Mouse (Mus musculus) intestine, embryonic 14.5 days (tissue): Measurements from ENCODE around the gene Sarm1. TPM values are rescaled to one million over a fixed set of nuclear protein-coding genes. Genes with fewer than 3 reads are reported as not detected.

Source experiments
- ATAC-seq: fragments of 200-750 bp; cut with Nextera tagmentation; replicated peaks from 2 replicates; pipeline ENCODE4 v1.8.0; 2017; ENCODE audit warnings: low read depth, moderate number of reproducible peaks, moderate TSS enrichment, moderate library complexity; ENCODE audit not compliant: low FRiP score, low TSS enrichment
- DNase-seq: peaks from one replicate; pipeline ENCODE4 v3.0.0-alpha.2; 2018; ENCODE audit warnings: low spot score
- H3K27ac ChIP-seq: fragments of 300-500 bp; sonication (generic); 2 replicates; pipeline ENCODE4 v1.5.1; 2014; ENCODE audit warnings: low read depth, mild to moderate bottlenecking, control low read depth
- H3K27me3 ChIP-seq: fragments of 300-500 bp; sonication (generic); replicated peaks from 2 replicates; pipeline ENCODE4 v1.6.1; 2014; ENCODE audit warnings: low read length, control low read depth; ENCODE audit not compliant: control insufficient read depth, insufficient read depth
- H3K36me3 ChIP-seq: fragments of 300-500 bp; sonication (generic); 2 replicates; pipeline ENCODE4 v1.6.1; 2014; ENCODE audit warnings: low read length, control low read depth; ENCODE audit not compliant: control insufficient read depth, insufficient read depth
- H3K4me1 ChIP-seq: fragments of 300-500 bp; sonication (generic); replicated peaks from 2 replicates; pipeline ENCODE4 v1.6.1; 2014; ENCODE audit warnings: low read length, control low read depth, mixed read lengths; ENCODE audit not compliant: control insufficient read depth, insufficient read depth
- H3K4me2 ChIP-seq: fragments of 300-500 bp; sonication (generic); 2 replicates; pipeline ENCODE4 v1.6.1; 2014; ENCODE audit warnings: low read length
- H3K4me3 ChIP-seq: fragments of 300-500 bp; sonication (generic); 2 replicates; pipeline ENCODE4 v1.5.1; 2014; ENCODE audit warnings: low read depth, low read length, control low read depth, mixed read lengths
- H3K9ac ChIP-seq: fragments of 300-500 bp; sonication (generic); 2 replicates; pipeline ENCODE4 v1.6.1; 2014; ENCODE audit warnings: mild to moderate bottlenecking, low read length
- H3K9me3 ChIP-seq: fragments of 300-500 bp; sonication (generic); 2 replicates; pipeline ENCODE4 v1.6.1; 2016; ENCODE audit warnings: low read length, control low read depth; ENCODE audit not compliant: control insufficient read depth
- WGBS: fragments of 180-500 bp; shearing (Covaris S2); extraction: QIAGEN DNeasy Blood & Tissue Kit; methylation state at CpG from one replicate; pipeline ENCODE4 v1.1.7; 2014; 5-methylcytosine and 5-hydroxymethylcytosine counted together
- polyA plus RNA-seq: library from polyadenylated mRNA; unstranded; fragments of >200 nt; fragmentation: Nextera tagmentation; extraction: Ambion mirVana; gene quantifications from 2 replicates; pipeline ENCODE4 v1.2.1, GENCODE M21; 2014

The Sarm1 gene
- polyA plus RNA-seq, 1 experiment from 2014 or later, result 4.2 TPM

DNA sequence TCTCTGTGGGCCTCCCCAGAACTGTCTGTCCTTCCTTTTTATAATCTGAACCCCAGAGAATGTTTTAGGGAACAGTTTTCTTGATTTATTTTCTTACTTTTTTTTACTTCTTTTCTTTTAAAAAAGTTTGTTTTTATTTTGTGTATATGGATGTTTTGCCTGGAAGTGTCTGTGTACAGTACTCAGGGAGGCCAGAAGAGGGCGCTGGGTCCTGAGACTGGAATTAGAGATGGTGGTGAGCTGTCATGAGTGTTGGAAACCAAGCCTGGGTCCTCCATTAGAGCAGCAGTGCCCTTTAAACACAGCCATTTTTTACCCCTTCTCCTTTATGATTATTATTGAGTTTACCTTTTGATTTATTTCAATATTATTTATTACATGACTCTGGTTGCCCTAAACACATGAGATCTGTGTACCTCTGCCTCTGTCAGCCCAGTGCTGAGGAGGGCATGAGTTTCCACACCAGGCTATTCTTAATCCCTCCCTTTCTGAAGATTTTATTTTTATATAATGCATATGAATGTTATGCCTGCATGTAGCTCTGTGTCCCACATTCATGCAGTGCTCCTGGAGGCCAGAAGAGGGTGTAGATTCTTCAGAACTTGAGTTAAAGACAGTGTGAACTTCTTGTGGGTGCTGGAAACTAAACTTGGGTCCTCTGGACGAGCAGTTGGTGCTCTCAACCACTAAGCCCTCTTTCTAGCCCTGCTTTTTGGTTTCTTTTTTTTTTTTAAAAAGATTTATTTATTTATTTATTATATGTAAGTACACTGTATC lies 18.2 kb upstream of the Sarm1 start:
- H3K27me3 ChIP-seq, result no peaks in the 10 kb centered on the region
- DNase-seq (peak; percentile 50), ATAC-seq (no peak)
- no peak overlapping the region for H3K9ac ChIP-seq
- H3K4me1 ChIP-seq, result peaks cover 12% of the 10 kb centered on the region
- H3K4me3 ChIP-seq, result no peak overlapping the region
- 70% methylated on average over 2 of the region's 2 CpGs for WGBS
- no peaks in the 10 kb centered on the region for H3K9me3 ChIP-seq
- H3K4me2 ChIP-seq, result no peak overlapping the region
- no peak overlapping the region for H3K27ac ChIP-seq
- H3K36me3 ChIP-seq, result peaks cover 65% of the 10 kb centered on the region

DNA sequence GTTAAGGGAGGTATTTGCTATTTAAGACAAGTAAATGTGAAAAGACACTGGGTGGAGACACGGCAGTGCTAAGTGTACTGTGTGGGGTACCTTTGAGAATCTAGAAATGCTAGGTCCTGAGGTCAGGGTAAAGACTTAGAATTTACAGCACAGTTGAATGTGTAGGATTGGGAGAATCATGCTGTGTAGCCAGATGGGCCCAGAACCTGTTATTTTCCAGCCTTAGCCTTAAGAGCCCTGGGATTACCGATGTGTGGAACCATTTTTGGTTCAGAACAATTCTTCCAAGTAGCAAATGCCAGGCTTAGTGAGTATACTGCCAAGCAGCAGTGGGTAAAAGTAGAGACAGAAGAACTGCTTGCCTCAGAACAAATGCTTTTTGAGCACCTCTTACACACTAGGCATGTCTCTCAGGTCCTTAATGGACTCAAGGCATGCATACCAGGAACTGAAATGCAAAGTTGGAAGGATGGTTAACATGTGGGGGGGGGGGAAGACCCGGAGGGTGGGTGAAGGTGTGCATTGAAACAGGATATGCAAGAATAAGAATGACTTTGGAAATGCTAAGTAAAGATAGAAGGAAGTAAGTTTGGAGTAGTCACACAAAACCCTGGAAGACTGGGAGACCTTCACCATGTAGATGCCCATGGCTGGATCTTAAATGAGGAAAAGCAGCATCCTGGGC lies 15.7 kb upstream of the Sarm1 start:
- ATAC-seq (no peak), DNase-seq (no peak)
- Histone ChIP-seq H3K27me3 (no peaks in the 10 kb centered on the region), H3K9ac (peak overlapping the region; percentile 89), H3K27ac (no peak overlapping the region), H3K36me3 (peaks cover 53% of the 10 kb centered on the region), H3K4me1 (peaks cover 12% of the 10 kb centered on the region), H3K4me2 (peak overlapping the region; percentile 89), H3K4me3 (peak overlapping the region; percentile 91), H3K9me3 (no peaks in the 10 kb centered on the region)
- 77% methylated on average over 3 of the region's 3 CpGs for WGBS

- H3K9me3 ChIP-seq, result no peaks in the 10 kb centered on the region
- ATAC-seq (peak; percentile 98), DNase-seq (peak; percentile 88)
- peak within 1 kb of the TSS; percentile 89 for H3K4me2 ChIP-seq
- peak within 1 kb of the TSS; percentile 89 for H3K9ac ChIP-seq
- H3K27ac ChIP-seq, result peak within 1 kb of the TSS; percentile 63
- under 1% methylated on average over 61 of the region's 67 CpGs for whole genome bisulfite sequencing
- H3K4me3 ChIP-seq, result peak within 1 kb of the TSS; percentile 91
- no peaks in the 10 kb centered on the region for H3K27me3 ChIP-seq
- H3K36me3 ChIP-seq, result peaks cover 53% of the 10 kb centered on the region
- H3K4me1 ChIP-seq, result peaks cover 12% of the 10 kb centered on the region
Measured at GRCm38 (mm10) chr11:78512025-78512957, 14.7 kb upstream of the Sarm1 start, which contains the start of the genes Tmem199 and Poldip2. Gene Tmem199, minus strand, starts transcription at chr11:78512172. Gene Poldip2, plus strand, starts transcription at chr11:78512193.

DNA sequence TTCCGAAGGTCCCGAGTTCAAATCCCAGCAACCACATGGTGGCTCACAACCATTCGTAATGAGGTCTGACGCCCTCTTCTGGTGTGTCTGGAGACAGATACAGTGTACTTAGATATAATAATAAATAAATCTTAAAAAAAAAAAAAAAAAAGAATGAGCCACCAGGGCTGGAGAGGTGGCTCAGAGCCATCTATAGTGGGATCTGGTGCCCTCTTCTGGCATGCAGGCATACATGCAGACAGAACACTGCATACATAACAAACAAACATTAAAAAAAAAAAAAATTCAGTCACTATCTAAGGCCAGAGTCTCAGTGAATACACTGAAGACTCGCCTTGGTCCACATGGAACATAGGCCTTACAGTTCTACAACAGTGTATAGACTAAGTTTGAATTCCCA lies 11.6 kb upstream of the Sarm1 start:
- H3K4me2 ChIP-seq, result no peak overlapping the region
- H3K4me3 ChIP-seq, result no peak overlapping the region
- peaks cover 41% of the 10 kb centered on the region for H3K36me3 ChIP-seq
- ATAC-seq (no peak), DNase-seq (no peak)
- no peak overlapping the region for H3K9ac ChIP-seq
- H3K4me1 ChIP-seq, result peaks cover 12% of the 10 kb centered on the region
- no peaks in the 10 kb centered on the region for H3K27me3 ChIP-seq
- H3K27ac ChIP-seq, result no peak overlapping the region
- WGBS, result 86% methylated on average over 5 of the region's 5 CpGs
- H3K9me3 ChIP-seq, result no peaks in the 10 kb centered on the region

DNA sequence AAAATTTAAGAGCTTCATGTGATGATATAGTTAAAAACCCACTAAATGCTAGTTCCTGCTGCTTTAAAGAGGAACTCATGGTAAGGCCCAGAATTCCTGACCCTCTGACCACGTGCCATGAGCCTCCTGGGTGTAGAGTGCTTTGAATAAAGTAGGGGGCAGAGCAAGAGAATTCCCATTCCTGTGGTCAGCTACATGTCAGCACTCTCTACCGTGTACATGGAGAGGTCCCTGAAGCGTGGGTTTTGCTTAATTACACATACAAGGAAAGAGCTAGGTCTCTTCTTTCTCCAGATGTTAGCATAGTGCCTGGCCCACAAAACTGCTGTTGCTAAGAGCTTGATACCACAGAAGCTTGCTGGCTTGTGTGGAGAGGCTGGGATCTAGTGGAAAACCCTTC lies 7.9 kb upstream of the Sarm1 start:
- no peak for DNase-seq
- no peak for ATAC-seq
- Histone ChIP-seq H3K36me3 (peaks cover 36% of the 10 kb centered on the region), H3K27me3 (0 out of 2 replicates have a peak, but pooled peaks cover 3% of the 10 kb centered on the region), H3K4me1 (no peaks in the 10 kb centered on the region), H3K27ac (no peak overlapping the region), H3K4me3 (no peak overlapping the region), H3K4me2 (no peak overlapping the region), H3K9me3 (no peaks in the 10 kb centered on the region), H3K9ac (no peak overlapping the region)
- WGBS, result 79% methylated on average over 3 of the region's 3 CpGs

DNA sequence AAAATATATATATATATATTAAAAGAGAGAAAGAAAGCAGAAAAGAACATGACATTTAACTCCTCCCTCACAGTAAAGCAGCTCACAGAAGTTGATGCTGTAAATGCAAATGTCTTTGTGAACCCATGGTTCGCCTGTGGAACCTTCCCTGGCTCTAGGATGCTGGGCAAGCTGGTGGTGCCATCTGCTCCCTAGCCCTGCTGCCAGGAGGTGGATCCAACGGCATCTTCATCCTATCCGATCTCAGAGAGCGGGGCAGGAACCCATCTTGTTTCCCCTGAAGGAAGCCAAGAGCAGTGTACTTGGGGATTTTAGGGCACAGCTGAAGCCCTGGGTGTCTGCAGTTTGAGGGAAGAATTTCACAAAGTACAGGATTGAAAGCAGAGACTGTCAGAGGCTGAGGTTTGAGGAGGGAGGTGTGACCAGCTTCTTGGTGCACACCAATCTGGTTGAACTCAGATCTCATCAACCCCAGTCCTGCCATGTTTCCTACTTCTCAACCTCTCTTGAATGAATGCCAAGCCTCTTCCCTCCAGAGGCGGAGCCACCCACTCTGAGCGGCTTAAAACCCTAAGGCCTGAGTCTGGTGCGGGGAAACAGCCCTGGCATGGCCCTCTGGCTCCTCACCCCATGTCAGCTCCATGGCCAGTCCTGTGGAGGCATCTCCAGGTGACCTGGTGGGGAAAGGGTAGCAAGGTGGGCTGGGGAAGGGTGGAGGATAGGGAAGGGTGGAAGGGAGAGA lies 5.5 kb upstream of the Sarm1 start, which contains the start of gene Sebox:
TSS of gene Sebox (plus strand) at position 539 of the 742 bp plus-strand sequence.
- Histone ChIP-seq H3K9me3 (no peaks in the 10 kb centered on the region), H3K27me3 (peaks cover 11% of the 10 kb centered on the region; the same call in 1 of the 2 replicates), H3K4me3 (no peak within 1 kb of the TSS), H3K27ac (no peak within 1 kb of the TSS), H3K36me3 (peaks cover 22% of the 10 kb centered on the region), H3K9ac (no peak within 1 kb of the TSS), H3K4me2 (no peak within 1 kb of the TSS), H3K4me1 (no peaks in the 10 kb centered on the region)
- 76% methylated on average over 7 of the region's 7 CpGs for WGBS
- DNase-seq (no peak), ATAC-seq (no peak)

DNA sequence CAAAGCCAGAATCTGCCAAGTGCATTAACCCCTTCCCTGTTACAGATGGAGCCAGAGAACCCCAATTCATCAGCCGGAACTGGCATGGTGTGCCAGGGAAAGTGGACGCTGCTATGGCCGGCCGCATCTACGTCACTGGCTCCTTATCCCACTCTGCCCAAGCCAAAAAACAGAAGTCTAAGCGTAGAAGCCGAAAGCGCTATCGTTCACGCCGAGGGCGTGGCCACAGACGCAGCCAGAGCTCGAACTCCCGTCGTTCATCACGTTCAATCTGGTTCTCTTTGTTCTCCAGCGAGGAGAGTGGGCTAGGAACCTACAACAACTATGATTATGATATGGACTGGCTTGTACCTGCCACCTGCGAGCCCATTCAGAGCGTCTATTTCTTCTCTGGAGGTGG lies 4.0 kb upstream of the Sarm1 start:
- Histone ChIP-seq H3K9ac (no peak overlapping the region), H3K4me2 (no peak overlapping the region), H3K4me3 (no peak overlapping the region), H3K27ac (no peak overlapping the region), H3K27me3 (peaks cover 15% of the 10 kb centered on the region), H3K4me1 (peaks cover 6% of the 10 kb centered on the region; the same call in 1 of the 2 replicates), H3K9me3 (no peaks in the 10 kb centered on the region), H3K36me3 (peaks cover 6% of the 10 kb centered on the region; the same call in 1 of the 2 replicates)
- no peak for ATAC-seq
- no peak for DNase-seq
- WGBS, result 75% methylated on average over 20 of the region's 20 CpGs
